Mouse (Mus musculus): Measurements from ENCODE around the gene Macrod1.

The Macrod1 gene

DNA sequence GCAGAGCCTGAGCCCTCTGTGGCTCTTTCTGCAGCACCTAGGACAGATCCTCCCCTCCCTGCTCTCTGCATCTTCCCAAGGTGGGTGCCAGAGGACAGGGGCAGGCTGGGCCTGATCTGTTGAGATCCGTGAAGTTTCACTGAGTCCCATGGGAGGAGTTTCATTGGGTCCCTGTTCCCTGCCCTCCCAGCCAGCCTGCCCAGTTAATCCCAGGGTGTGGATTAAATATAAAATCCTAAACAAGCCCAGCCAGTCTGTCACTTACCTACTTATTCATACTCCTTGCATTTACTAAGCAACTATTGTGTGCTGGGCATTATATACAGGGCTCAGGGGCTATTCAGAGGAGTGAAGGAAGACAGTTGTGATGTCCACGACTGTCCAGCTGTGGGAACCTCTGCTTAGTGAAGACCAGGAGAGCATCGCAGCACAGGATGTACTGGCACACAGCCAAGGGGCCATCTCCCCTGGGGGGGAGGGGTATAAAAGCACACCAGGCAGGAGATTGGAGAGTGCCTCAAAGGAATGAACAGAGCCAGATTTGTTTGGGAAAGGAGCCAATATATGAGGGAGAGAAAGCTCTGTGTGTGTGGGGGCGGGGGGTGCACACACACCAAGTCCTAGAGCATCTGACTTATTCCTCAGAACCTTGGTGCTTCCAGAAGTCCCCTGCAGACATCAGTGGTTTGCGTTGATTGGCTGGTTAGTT, 85.8 kb downstream of the Macrod1 start:
- no peak for DNase-seq (ENCODE audit: low spot score)

- DNase-seq (ENCODE audit: low spot score): no peak
These were observed 87.2 kb downstream of the Macrod1 start for GRCm38 (mm10) chr19:7143854-7144253.

DNA sequence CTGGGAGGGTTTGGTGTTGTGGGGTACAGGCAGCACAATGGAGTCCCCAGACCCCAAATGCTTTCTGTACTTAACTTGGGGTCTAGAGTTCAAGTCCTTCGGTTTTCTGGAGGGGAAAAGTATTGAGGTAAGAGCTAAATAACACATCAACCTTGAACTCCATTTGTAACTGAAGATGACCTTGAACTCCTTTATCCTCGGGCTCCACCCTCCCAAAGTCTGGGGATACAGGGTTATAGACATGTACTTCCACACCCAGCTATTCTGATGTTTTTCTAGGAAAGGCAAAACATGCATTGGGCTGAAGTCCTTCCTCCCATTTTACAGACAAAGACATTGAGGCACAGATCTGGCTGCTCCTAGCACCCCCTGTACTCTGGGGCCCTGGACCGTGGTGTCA, 87.8 kb downstream of the Macrod1 start:
- DNase-seq (ENCODE audit: low spot score): no peak

- DNase-seq (ENCODE audit: low spot score): no peak
These were observed 89.8 kb downstream of the Macrod1 start for GRCm38 (mm10) chr19:7146376-7146775.

GRCm38 (mm10) chr19:7148096-7148495, 91.5 kb downstream of the Macrod1 start:
- DNase-seq (ENCODE audit: low spot score): no peak

GRCm38 (mm10) chr19:7148541-7149085, 92.0 kb downstream of the Macrod1 start:
- DNase-seq (ENCODE audit: low spot score): no peak

DNA sequence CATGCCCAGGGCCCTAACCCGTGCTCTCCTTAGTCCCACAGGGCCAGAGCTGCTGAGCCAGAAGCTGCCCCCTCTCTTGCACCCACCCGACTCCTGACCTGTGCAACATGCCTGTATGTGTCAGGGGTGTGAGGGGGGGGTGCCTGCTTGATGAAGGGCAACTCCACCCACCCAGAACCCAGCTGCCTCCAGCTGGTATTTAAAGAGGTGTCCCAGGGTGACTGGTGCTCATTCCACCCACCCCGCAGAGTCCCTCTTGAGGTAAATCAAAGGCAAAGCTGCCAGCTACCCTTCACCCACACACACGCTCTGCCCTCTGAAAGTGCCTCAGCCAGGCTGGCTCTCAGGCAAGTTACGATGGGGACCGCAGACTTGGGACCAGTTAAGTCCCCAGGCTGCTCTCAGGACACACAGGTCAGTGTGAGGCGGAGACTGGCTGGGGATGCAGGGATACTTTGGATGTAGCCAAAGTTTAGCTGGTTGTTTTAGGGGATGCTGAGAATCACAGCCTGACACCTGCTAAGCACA, 92.6 kb downstream of the Macrod1 start:
- no peak for DNase-seq (ENCODE audit: low spot score)

DNA sequence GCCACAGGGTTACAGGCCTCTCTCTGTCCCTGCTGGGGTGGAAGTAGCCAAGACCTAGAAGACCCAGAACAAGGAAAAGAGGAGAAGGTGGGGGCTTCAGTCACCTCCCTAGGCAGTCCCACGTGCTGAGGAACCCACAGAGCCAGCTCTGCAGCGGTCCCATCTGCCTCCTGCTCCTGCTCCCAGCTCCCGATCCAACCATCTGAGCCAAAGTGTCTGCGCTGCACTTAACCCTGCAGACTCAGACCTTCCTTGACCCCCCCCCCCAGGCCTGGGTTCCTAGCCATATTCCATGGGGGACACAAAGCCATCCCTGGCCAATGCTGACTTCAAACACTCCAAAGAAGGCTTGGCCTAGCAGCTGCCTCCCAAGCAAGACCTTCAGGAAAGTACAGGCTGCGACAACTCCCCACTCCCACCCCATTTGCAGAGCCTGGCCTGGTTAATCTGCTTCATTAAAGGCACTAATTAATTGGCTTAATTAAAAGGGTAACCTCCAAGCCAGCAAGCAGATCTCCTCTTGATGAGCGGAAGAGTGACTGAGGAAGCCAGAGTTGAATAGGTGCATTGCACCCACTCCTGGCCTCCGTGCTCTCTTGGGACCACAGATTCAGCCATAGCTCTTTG, 94.8 kb downstream of the Macrod1 start:
- no peak for DNase-seq (ENCODE audit: low spot score)

DNA sequence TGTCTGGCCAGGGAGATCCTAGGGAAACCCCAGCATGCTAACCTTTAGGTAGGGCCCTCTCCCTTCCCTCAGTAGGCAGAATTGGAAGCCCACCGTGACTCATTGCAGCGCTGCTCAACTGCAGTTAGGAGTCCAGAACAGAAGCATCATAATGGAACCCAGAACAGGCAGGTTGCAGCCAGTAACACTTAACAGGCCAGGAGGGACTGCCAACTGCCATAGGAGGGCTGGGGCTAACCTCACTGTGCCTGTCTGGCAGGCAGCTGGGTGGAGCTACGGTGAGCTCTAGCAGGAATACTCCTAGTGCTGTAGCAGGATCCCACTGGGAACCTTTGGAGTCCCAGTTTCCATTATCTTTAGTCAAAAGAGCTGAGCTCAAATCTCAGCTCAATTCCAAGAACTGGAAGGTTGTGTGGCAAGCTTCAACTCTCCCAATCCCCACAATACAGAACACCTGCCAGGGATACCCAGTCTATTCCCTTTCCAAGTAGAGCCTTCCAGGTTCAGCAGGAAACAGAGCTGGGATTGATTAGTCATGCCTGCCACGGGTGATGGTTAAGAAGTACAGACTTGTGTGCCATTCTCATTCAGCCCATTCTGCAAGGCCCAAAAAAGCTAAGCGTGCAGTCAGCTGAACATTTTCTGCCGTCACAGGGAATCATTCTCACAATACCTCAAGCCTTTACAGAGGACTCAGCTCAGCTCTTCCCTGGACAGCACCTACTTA, 95.5 kb downstream of the Macrod1 start:
- no peak for DNase-seq (ENCODE audit: low spot score)

GRCm38 (mm10) chr19:7153232-7153631, 96.6 kb downstream of the Macrod1 start:
- DNase-seq (ENCODE audit: low spot score): no peak

DNA sequence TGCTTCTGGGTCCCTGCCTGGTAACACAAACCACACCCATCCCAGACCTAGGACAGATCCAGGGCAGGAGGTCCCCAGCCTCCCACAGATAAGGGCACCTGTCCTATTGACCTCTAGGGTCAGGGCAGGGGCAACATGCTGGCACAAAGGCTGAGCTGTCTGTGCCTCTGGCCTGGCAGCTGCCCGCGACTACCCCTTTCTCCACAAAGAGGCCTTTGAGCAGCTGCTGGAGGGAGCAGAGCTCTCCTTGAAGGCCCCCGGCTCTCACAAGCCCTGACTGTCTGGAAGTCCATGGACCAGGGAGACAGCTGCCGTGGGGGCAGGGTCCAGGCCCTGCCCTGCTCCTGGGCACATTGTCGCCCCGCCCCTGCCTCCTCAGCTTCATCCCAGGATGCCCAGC, 98.6 kb downstream of the Macrod1 start:
- no peak for DNase-seq (ENCODE audit: low spot score)

DNA sequence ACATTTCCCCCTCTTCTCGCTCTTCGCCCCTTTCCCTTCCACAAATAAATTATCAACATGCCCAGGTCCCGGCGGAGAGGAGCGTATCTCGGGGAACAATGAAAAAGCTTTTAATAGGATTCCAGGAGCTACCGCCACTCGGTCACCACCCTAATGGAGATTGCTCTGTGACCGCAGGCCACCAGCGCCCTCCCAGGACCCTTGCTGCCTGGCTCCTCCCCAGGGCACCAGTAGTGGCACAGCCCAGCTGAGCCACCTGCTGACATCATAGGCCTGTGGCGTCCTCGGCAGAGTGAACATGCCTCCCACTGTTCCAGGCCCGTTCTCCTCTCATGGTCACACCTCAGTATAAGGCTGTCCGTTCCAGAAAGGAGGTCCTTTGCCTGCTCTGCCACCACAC, 101.1 kb downstream of the Macrod1 start:
- DNase-seq (ENCODE audit: low spot score): no peak

- DNase-seq (ENCODE audit: low spot score): no peak
These were observed 103.7 kb downstream of the Macrod1 start for GRCm38 (mm10) chr19:7160151-7160906.

DNA sequence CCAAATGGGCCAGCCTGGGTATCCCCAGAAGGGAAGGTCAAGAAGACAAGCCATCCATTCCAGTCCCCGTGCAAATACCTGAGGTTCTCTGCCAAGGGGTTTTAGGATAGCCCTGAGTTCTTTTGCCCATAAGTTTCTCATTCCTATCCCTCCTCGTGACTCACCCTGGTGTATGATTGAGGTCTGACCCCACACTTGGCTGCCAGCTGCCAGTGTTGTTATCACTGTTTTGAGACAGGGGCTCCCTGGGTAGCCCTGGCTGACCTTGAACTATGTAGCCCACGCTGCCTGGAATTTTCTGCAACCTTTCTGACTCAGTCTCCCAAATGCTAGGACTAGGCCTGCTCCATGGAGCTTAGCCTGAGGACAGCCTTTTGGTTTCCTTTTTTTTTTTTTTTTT, 104.5 kb downstream of the Macrod1 start:
- DNase-seq (ENCODE audit: low spot score): no peak

- DNase-seq (ENCODE audit: low spot score): no peak
These were observed 107.6 kb downstream of the Macrod1 start for GRCm38 (mm10) chr19:7164238-7164637.

DNA sequence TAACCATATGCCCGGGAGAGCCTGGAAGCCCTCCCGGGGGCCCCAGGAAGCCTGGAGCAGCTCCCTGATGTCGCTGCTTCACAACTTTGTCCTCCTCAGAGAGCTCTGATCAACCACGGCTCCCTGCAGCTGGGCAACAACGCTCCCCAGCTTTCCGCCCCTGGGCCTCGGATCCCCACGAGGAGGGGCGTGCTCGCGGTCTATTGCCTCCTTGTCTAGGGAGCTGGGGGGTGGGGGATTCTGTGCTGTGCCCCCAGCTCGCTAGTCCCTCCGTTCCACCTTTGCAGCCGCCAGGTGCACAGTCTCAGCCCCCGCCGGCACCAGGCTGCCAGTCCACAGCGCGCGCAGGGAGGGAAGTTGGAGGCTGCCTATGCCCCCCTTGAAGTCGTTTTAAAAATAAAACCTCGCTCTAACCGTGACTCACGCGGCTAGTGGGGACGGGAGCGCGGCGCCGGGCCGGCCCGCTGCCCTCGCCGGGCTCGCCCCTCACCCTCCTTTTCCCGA, 108.3 kb downstream of the Macrod1 start:
- no peak for DNase-seq (ENCODE audit: low spot score)

DNA sequence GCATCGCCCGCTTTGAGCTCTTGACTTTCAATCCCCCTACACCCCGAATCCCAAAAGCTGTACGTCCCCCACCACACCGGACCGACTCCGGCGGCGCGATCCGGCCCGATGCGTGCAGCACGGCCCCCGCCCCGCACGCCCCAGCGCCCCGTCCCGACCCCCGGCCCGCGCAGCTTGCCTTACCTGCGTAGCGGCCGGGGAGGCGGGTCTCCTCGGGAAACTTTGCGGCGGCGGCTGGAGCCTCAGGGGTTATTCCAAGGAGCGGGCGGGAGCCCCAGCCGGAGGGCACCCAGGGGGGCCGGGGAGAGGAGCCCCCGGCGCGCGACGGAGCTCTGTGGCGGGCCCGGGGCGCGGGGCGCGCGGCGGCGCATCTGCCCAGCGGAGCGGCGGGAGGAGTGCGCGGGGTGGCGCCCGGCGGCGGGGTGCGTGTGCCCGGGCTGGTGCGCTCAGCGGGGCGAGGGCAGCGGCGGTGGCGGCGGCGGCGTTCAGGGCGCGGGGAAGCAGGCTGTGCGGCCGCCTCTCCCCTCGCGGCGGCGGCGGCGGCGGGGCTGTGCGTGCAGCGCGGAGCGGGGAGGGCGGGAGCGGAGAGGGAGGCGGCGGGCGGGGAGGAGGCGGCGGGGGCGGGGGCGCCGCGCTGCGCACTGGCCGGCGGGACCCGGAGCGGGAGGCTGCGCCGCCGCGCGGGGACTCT, 109.0 kb downstream of the Macrod1 start:
- DNase-seq (ENCODE audit: low spot score): no peak

GRCm38 (mm10) chr19:7166200-7166711, 109.6 kb downstream of the Macrod1 start:
- no peak for DNase-seq (ENCODE audit: low spot score)

- DNase-seq (ENCODE audit: low spot score): no peak
These were observed 110.2 kb downstream of the Macrod1 start for GRCm38 (mm10) chr19:7166767-7167166.

GRCm38 (mm10) chr19:7168423-7168822, 111.8 kb downstream of the Macrod1 start:
- DNase-seq (ENCODE audit: low spot score): no peak

DNA sequence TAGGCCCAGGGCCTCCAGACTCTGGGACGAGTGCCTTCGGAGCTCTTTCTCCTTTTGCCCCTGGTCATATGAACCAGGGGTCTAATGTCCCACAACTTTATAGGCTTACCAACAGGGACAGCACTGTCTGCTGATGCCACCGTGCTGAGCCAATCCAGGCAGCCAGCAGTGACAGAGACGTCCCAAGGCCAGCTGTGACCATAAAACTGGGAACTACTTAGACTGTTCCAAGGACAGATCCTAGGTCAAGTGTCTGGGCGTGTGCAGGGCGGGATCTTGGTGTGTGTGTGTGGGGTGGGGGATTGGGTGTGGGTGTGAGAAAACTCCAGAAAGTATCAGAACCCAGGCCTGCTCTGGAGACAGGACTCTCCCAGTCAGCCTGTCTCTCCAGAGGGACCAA, 114.3 kb downstream of the Macrod1 start:
- DNase-seq (ENCODE audit: low spot score): no peak
